Mouse (Mus musculus) heart, postnatal 4 days (tissue): ENCODE results near the gene Schip1. TPM values are rescaled to one million over a fixed set of nuclear protein-coding genes. Genes with fewer than 3 reads are reported as not detected.

Experiments used
- DNase-seq: peaks from one replicate; pipeline ENCODE4 v3.0.0; 2021
- total RNA-seq, 2 experiments: library from RNA; stranded (reverse); gene quantifications; 2 replicates each; pipeline ENCODE4 v1.2.3; 2021

Schip1 gene
- total RNA-seq, 2 experiments from 2014 or later, result 94.7 to 98.3 TPM

GRCm38 (mm10) chr3:68589220-68589840, 524.7 kb downstream of the Schip1 start:
- peak; percentile 45 for DNase-seq

GRCm38 (mm10) chr3:68590436-68590835, 525.8 kb downstream of the Schip1 start:
- DNase-seq, result no peak

GRCm38 (mm10) chr3:68592575-68592974, 528.0 kb downstream of the Schip1 start:
- no peak for DNase-seq

GRCm38 (mm10) chr3:68593073-68593867, 528.7 kb downstream of the Schip1 start:
- DNase-seq, result no peak

- DNase-seq, result no peak
Measured at GRCm38 (mm10) chr3:68595316-68595925, 530.8 kb downstream of the Schip1 start.

GRCm38 (mm10) chr3:68596938-68597337, 532.3 kb downstream of the Schip1 start:
- DNase-seq, result no peak

- peak; percentile 46 for DNase-seq
Measured at GRCm38 (mm10) chr3:68602891-68603290, 538.3 kb downstream of the Schip1 start.

- no peak for DNase-seq
Measured at GRCm38 (mm10) chr3:68604467-68604866, 539.9 kb downstream of the Schip1 start.

GRCm38 (mm10) chr3:68604962-68605361, 540.4 kb downstream of the Schip1 start:
- no peak for DNase-seq

GRCm38 (mm10) chr3:68605942-68606603, 541.5 kb downstream of the Schip1 start:
- DNase-seq, result no peak

- DNase-seq, result no peak
Measured at GRCm38 (mm10) chr3:68606730-68607129, 542.1 kb downstream of the Schip1 start.

- no peak for DNase-seq
Measured at GRCm38 (mm10) chr3:68607336-68607735, 542.7 kb downstream of the Schip1 start.

- peak; percentile 28 for DNase-seq
Measured at GRCm38 (mm10) chr3:68608848-68609497, 544.4 kb downstream of the Schip1 start.

- DNase-seq, result peak; percentile 26
Measured at GRCm38 (mm10) chr3:68610011-68610410, 545.4 kb downstream of the Schip1 start.

GRCm38 (mm10) chr3:68610598-68611261, 546.1 kb downstream of the Schip1 start:
- DNase-seq, result no peak

GRCm38 (mm10) chr3:68615042-68615810, 550.6 kb downstream of the Schip1 start:
- peak; percentile 12 for DNase-seq

GRCm38 (mm10) chr3:68616363-68616762, 551.8 kb downstream of the Schip1 start:
- DNase-seq, result no peak

- no peak for DNase-seq
Measured at GRCm38 (mm10) chr3:68617708-68618107, 553.1 kb downstream of the Schip1 start.

- DNase-seq, result no peak
Measured at GRCm38 (mm10) chr3:68619097-68619496, 554.5 kb downstream of the Schip1 start.

- DNase-seq, result no peak
Measured at GRCm38 (mm10) chr3:68621971-68622370, 557.4 kb downstream of the Schip1 start.

GRCm38 (mm10) chr3:68623036-68623435, 558.4 kb downstream of the Schip1 start:
- DNase-seq, result no peak
